Mouse (Mus musculus): ENCODE measurements around the gene Kcnq2.

Kcnq2 gene

DNA sequence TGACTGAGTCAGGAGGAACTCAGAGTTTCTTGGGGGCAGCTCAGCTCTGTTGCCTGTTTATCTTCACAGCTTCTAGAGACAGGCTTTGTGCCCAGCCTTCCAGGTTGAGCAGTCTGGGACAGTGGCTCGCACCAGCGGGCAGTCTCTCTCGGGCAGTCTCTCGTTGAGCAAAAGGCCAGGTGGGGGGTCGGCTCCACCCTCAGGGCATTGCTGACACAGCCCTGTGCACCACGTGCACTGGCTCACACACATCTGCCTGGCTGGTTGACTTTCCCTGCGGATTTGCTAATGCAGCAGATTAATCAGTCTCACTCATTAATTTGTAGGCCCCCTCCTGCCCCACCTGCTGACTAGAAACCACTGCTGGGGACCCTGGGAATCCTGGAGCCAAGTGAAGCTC lies 93.2 kb downstream of the Kcnq2 start:
- DNase-seq (ENCODE audit: low spot score) = no peak

DNA sequence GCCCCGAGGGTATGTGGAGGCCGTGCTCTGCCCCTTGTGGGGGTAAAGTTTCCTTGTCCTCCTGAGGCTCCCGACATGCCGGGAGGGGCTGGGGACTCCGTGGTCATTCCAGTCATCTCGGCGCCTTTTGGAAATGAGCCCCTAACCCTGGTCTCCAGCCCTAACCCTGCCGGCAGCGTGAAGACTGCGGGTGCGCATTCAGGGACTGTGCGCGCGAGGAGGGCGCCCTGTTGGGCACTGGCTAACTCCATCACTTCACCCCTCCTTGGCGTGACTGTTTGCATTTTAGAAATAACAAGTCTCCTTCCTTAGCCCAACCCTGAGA lies 95.8 kb downstream of the Kcnq2 start:
- DNase-seq (ENCODE audit: low spot score) = no peak

DNA sequence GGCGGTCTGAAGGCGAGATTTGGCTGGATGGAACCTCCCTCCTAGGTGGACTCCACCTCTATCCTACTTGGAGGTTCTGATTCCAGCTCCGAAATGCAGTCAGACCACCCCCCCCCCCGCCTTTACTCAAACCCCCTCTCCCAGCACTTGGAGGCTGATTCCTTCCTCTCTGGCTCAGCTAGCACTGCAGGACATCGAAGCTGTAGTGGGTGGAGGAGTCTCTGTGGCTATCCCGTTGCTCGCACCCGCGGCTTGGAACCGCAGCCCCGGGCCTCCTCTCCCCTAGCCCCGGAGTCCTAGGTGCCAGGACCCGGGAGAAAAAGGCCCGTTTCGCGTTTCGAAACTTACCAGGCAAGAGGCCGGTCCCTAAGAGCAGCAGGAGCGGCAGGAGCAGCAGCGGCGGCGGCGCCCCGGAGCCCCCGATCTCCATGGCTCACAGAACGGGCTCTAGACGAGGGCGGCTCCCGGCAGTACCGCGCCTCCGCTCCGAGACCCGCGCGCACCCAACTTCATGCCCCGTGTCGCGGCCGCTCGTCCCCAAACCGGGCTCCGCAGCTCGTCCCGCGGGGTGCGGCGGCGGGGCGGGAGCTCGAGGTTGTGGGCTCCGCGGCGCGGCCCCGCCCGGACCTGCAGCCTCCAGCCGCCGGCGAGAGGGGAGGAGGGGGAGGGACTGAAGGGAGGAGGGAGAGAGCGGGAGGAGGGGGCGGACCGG lies 96.3 kb downstream of the Kcnq2 start:
- no peak for DNase-seq (ENCODE audit: low spot score)

DNA sequence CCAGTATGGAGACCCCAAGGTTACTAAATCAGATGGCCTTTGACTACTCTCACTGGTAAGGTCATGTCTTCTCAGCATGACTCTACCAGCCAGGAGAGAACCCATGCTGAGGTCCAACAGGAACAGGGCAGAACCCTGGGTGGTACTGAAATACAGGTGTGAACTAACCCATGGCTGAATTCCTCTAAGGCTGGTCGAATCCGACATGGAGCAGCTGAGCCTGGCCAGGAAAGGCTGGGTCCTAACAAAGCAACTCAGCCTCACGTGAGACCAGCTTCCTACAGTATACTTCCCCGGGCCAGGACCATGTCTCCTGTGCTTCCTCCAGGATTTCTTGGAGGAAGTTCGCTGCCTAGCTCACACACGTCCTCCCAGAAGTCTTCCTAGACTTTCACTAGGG lies 98.5 kb downstream of the Kcnq2 start:
- no peak for DNase-seq (ENCODE audit: low spot score)

DNA sequence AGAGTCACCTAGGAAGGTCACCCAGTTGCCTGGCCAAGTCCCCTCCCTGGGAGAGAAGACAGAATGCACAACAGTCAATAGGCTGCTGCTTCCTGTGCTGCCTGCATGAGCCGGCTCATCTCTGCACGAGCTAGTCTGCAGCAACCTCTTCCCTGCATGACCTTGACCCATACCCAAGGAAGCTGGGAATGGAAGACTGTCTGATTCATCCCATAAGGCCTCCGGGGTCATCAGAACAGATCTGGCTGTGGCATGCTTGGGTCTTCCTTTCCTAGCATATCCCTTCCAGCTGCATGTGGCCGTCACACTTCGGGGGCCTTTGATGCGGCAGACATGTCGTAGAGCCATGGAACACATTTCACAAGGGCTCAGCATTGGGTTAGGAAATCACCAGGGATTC lies 99.9 kb downstream of the Kcnq2 start:
- DNase-seq (ENCODE audit: low spot score) = no peak

DNA sequence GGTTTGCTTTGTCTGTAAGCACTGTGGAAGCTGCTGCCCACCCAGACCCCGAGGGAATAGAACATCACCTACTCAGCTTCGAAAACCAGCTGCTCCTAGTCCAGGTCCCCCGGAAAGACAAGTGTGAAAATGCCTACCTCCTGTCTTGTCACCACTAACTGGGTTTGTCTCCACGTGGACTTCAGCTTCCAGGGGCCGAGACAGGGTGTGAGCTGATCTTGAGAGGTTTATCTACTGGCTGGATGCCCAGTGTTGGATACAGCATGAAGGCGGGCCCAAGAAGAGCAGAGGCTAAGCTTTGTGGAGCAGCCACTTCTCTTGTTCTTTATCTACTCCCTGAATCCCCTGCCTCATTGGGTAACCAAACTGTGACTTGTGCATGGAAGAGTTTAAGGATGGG lies 101.8 kb downstream of the Kcnq2 start:
- DNase-seq (ENCODE audit: low spot score) = no peak

DNA sequence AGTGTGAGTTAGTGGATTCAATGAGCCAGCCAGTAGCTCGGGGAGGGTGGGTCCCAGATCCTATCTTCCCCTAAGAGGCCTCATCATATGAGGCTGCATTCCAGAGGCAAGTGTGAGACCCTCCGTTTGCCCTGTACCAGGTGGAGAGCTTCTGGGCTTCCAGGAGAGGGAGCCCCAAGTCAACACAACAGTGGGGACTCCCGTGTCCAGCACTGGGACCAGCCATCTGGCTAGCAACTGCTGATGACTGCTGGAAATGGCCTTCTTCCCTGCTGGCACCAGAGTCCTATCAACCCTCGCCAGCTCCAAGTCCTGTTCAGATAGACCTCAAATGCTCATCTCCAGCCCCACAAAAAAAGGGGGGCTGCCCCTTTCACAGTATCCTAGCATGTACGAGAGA lies 102.7 kb downstream of the Kcnq2 start:
- DNase-seq (ENCODE audit: low spot score) = no peak

DNA sequence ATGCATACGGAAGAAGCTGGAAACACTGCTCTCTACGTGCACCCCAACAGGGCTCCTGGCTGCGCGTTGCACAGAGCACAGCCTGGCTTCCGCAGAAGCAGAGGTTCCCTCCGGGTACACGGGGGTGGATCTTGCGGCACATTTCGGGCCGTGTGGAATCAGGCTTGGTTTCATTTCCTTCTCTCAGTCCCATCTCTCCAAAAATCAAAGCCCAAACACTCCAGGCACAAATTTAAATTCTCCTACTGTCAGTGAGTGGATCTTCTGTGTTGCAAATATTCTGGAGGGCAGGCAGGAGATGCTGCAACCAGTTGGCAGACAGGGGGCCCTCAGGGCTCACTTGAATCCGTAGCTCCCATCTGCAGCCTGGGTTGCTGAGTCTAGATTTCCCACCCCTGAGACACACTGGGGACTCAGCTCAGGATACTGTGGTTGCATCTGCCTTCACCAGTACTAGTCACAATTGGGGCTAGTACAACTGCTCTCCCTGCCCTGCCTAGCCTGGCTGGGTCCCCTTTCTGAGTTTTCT lies 103.6 kb downstream of the Kcnq2 start:
- peak; percentile 23 for DNase-seq (ENCODE audit: low spot score)
